Mouse (Mus musculus) brain, embryonic 14.5 days (tissue): ENCODE data around the gene Ercc6l2.

Experiments
- CTCF ChIP-seq: fragments of 200-500 bp; IDR thresholded peaks from 2 replicates; pipeline ENCODE4 v1.5.1; 2012; ENCODE audit warnings: inconsistent platforms, mild to moderate bottlenecking, moderate library complexity, borderline replicate concordance; ENCODE audit not compliant: insufficient read depth, insufficient read length; ENCODE audit errors: extremely low read depth
- POLR2A ChIP-seq: fragments of 200-500 bp; IDR thresholded peaks from 2 replicates; pipeline ENCODE4 v1.6.1; 2012; ENCODE audit warnings: mild to moderate bottlenecking, inconsistent platforms, borderline replicate concordance; ENCODE audit not compliant: poor library complexity, insufficient read depth, insufficient read length, severe bottlenecking; ENCODE audit errors: extremely low read depth

DNA sequence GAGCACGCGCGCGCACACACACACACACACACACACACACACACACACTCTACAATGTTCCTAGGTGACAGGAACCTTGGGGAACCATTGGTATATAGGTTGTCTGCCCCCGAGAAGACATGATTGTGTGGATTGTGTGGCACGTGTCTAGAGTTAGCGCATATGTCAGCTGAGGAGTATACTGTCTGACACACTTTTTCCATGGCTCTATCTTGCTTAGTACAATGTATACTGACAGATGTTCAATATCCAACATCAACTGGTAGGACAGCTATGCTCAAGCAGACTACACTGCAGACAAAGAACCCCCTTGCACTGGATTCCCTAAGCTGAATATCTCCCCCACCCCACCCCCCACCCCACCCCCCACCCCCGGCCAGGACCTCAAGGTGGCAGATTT is 101.5 kb downstream of the Ercc6l2 start:
- TF ChIP-seq POLR2A, result no peak
- no peak for TF ChIP-seq CTCF
